Mouse (Mus musculus) cerebellum, adult 18-20 months (tissue): ENCODE measurements around the gene Ftl1.

Source experiments
- DNase-seq, 2 experiments: peaks; one replicate each; pipeline ENCODE4 v3.0.0; 2021

Ftl1 gene

DNA sequence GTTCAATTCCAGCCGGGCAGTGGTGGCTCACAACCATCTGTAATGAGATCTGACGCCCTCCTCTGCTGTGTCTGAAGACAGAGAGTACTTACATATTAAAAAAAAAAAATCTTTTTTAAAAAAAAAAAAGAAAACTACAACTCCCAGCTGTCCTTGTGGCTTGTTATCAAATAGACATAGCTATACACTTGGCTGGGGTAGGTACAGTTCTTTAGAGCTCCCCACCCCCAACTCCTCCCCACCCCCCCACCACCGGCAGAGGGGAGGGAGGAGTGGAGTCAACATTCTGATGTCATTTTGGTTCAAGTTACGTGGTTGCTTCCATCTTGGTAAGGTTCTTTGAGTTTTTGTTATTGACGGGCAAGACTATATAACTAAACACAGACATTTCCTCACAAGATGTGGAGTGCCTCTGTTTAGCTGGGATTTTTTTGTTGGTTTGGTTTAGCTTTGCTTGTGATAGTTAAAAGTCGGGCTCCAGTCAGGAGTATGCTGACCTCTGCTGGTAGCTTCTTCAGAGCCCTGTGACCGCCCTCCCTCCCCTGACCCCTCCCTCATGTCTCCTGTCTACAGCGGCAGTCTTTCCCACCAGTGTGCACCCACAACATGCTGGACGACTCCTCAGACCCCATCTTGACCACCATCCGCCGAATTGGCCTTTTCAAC lies 12.2 kb downstream of the Ftl1 start:
- DNase-seq, result no peak

DNA sequence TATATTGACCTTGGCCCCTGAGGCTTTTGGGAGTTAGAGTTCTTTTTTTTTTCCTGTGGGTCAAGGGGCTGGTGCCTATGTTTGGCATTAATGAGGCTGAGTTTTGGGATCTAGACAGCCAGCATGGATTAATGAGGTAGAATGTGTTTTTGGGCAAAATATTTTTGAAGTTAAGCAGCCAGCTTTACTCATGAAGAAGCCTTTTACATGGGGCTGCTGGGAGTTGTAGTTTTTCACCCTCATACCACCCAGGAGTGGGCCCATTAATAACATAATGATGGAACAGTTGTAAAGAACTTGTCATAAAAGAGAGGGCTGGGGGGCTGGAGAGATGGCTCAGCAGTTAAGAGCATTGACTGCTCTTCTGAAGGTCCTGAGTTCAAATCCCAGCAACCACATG lies 13.1 kb downstream of the Ftl1 start:
- no peak for DNase-seq

DNA sequence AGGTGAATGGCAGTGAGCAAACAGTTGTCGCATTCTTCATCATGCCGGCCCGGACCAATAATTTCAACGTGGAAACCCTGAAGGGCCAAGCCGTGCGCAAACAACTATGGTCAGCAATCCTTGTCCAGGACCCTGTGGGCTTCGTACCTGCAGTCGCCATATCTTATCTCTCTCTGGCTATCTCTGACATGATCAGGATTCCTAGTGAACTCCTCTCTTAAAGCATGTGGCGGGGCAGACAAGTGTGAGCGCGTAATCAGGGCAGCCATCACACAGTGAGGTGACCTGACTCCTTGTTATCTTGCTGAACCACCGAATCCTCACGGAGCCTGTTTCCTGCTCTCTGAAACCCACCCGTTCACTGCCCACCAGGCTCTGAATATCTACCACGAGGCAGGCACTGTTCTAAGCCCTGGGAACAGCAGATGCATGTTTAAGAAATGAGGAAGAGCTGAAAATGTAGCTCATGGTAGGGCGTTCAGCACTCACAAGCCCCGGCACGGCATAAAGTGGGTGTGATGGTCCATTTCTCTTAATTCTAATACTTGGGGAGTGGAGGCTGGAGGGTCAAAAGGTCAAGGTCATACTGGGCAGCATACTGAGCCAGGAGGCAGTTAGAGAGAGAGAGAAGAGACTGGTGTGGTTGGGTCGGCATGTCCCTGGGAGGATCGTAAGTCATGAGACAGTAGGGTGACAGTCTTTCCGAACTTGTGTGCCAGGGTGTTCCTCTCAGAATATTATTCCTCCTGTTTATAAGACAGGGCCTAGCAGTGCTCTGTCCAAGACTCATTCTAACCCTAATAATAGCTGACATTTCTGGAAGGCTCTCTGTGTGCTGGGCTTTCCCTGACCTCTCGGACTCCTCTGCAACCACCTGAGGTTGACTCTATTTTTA lies 15.9 kb downstream of the Ftl1 start:
- no peak for DNase-seq

DNA sequence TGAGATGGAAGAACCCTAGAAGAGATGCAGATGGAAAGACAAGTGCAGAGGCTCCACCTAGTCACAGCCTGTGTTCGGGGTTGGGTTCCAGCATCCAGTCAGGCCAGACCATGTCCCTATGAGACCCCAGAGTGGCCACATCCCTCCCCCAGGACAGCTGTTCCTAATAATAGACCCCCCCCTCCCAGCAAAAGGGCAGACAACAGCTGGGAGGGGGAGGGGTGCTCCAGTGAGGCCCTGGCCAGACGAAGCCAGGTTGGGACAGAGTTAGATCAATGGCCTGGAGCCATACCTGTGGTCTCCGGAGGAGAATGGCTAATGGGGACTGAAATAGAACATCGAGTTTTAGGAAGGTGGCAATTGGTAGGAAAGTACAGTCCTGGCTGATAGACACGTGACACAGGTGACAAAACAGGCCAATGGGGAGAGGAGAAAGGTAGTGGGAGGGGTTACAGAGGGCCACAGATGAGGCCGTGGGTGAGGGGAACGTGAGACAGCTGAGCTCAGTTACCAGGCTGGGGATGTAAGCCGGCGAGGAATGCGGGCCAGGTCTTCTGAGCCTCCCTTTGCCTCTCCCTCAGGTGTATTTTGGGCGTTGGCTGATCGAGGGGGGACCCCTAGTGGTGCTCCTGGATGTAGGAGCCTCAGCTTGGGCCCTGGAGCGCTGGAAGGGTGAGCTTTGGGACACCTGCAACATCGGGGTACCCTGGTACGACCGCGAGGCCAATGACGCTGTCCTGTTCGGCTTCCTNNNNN lies 22.0 kb downstream of the Ftl1 start, which contains the start of gene Ruvbl2:
Ruvbl2 (minus strand) TSS at position 576 of the 756 bp plus-strand sequence.
- DNase-seq, result peak; percentile 36 to 46

DNA sequence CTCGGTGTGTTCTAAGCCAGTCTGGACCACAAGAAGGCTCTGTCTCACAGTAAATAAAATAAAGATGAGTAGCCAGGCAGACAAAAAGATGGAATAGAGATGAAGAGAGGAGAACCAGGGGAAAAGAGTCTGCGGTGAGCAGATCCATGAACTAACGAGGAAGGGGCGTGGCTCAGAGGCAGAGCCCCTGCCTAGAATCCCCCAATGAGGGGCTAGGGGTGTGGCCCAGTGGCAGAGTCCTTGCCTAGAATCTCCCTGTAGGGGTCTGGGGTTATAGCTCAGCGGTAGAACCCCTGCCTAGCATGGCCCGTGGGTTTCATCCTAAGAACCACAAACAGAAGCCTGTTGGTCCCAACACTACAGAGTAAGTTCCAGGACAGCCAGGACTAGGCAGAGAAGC lies 22.6 kb downstream of the Ftl1 start:
- DNase-seq, result no peak

DNA sequence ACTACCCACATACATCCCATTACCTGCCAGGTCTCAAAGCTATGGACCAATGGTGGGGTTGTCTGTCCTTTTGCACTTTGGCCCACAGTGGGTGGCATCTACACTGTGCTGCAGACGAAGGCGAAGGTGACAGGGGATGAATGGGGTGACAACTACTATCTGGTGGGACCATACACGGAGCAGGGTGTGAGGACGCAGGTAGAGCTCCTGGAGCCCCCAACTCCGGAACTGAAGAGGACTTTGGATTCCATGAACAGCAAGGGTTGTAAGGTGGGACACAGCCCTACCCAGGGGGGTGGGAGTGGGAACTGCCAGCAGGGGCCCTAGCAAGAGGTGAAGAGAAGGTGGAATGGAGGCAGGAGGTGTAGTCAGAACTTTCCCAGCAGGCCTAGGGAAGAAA lies 23.2 kb downstream of the Ftl1 start:
- no peak for DNase-seq

DNA sequence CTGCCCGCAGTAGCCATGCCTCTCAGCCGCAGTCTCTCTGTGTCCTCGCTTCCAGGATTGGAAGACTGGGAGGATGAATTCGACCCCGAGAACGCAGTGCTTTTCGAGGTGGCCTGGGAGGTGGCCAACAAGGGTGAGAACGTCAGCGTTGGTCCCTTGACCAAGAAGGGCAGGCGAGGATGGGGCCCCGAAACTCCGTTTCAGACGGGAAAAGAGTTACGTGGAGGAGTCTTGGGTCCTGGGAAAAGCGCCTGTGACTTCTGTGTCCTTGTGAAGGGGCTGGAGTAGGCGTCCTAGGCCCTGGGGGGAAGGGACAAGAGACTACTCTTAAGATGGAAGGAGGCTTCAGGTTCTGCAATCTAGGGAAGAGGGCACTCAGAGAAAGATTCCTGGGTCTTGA lies 24.6 kb downstream of the Ftl1 start:
- DNase-seq, result no peak

DNA sequence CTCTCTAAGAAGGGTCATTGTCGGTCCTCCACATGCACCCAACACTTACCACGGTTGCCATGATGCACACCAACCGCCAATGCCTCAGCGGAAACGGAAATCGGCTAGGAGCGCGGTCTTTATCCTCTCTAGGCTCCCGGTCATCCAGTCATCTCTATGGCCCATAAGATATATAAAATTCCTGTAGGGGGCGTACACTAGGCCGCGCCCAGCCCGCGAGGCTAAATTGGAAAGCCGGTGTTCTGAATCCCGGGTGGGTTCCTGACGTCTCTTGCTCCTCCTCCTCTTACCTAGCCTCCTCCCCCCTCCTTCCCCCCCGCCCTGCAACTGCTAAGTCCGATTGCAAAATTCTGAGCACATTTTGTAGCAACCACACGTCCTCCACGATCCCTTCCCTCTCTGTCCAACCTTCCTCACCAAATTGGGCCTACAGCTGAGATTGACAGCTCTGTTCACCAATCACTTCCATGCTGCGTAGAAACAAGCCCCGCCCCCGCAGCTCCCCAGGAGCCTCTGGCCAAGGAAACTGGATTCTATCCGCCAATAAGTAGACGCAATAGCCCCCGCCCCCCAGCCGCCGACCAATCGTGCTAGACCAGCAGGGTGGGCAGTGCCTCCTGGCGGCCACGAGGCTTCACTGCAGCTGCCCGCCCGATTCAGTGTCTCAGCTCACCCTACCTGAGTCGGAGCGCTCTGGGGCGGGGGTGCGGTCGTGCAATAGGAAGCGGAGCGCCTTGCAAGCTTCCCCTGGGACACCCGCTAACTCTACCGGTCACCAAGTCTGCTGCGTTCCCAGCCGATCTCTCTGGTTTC lies 25.3 kb downstream of the Ftl1 start, which contains the start of gene Gys1:
Gys1 (plus strand) TSS at position 642 of the 813 bp plus-strand sequence.
- DNase-seq, result peak; percentile 100

DNA sequence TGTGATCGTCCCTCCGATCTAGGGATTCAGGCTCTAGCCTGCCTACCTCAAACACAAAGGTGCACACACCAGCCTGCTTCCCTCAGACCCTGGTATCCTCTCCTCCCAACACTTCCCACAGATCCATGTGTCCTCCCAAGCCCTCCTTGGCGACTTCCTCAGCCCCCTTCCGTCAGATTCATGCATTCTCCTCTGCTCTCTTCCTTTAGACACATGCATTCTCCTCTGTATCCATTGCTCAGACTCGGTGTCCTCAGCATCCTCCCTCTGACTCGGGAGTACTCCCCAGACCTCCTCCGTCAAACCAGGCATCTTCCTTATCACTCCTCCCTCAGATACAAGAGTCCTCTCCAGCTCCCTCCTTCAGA lies 25.9 kb downstream of the Ftl1 start:
- no peak for DNase-seq

DNA sequence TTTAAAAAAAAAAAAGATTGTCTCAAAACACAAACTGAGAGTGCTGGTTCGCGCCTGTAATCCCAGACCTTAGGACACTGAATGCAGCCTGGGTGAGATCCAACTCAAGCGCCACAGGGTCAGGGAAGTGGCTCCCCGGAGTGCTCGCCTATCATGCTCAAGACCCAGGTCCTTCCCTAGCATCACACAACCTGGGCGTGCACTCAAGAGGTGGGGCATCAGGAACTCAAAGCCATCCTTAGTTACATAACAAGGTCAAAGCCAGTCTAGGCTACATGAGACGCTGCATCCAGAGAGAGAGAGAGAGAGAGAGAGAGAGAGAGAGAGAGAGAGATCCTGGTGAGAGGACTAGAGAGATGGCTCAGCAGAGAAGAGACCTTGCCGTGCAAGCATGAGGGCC lies 33.1 kb downstream of the Ftl1 start:
- DNase-seq, result no peak

DNA sequence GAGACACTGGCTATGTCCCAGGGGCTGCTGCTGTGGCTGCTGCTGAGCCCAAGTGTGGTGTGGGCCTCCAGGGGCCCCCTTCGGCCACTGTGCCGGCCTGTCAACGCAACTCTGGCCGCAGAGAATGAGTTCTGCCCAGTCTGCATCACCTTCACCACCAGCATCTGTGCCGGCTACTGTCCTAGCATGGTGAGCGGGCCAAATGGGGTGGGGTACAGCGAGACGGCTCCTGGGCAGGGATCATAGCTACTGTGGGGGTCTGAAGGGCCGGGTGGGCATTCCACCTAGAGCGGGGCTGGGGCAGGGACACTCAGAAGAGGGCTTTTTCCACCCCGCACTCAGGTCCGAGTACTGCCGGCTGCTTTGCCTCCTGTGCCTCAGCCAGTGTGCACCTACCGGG lies 38.5 kb downstream of the Ftl1 start:
- DNase-seq, result no peak

DNA sequence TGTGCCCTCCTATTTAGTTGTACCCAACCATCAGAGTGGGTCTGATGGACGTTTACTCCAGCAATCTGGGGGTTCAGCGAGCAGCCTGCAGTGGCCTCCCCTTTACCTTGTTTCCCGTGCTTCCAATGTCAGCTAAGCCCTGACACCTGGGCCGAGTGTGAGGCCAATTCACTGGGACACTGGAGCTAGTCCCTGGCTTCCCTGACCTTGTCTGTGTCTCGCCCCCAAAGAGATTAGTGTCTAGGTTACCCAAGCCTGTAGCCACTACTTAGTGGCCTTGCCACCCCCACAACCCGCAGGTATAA lies 39.1 kb downstream of the Ftl1 start, which contains the start of gene Lhb:
Lhb (plus strand) TSS at position 206 of the 305 bp plus-strand sequence.
- DNase-seq, result no peak

DNA sequence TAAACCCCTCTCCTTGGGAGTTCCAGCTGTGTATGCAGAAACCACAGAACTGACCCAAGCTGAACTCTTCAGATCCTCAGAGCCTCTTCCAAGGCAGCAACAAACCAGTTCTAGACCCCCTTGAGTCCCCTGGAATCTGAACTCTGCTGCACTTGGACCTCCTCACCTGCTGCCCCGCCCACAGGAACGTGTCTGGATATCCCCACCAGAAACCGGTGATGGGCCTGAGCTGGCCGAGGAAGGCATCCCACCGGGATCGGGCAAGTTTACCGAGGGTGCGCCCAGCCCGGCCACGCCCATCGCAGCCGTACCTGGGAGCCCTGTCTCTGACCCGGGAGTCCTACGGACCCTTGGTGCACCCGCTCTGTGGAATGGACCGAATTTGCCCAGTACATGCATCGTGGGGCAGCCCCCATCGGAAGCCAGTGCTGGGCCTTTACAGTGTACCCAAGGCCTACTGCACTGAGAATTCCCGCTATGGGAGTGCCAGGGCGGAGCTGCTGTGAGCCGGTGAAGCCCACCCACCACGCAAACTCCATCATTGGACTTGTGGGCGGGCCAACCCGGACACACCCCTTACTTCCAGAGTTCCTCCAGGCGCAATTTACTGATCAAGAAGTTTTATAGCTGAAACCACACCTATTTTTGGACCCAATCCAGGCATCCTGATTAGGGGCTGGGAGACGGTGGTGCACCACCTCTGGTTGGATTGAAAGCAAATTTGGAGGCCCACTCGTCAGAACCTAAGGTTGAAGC lies 39.6 kb downstream of the Ftl1 start:
- DNase-seq, result no peak

DNA sequence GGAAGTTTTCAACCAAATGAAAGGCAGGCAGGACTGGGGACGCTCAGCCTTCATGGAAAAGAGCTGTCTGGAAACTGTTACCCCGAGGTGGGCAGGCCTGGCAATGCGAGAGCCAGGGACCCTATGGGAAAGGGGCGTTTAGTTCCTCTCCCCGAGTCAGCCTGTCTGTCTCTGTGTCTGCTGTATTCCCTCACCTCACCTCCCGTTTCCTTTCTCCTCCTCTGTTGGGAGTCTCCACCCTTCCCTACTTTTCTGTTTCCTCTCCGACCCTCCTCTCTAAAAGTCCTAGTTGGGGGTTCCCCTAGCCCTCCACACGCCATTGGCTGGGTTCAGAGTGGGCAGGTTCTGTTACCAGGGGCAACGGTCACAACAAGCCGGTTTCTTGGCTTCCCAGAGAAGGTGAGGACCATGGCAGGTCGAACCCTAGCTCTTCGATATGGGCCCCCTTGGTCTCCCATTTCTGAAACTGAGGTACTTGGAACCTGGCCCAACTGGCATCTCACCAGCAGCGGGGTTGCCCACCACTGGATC lies 41.7 kb downstream of the Ftl1 start:
- DNase-seq, result no peak

DNA sequence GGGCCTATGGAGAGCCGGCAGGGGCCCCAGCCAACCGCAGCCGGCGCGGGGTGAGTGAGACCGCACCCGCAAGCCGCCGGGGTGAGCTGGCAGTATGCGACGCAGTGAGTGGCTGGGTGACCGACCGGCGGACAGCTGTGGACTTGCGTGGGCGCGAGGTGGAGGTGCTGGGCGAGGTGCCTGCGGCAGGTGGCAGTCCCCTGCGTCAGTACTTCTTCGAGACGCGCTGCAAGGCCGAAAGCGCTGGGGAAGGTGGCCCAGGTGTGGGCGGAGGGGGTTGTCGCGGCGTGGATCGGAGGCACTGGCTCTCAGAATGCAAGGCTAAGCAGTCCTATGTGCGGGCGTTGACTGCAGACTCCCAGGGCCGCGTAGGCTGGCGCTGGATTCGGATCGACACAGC lies 44.0 kb downstream of the Ftl1 start:
- DNase-seq, result peak in 1 of 2 experiments; percentile 17

DNA sequence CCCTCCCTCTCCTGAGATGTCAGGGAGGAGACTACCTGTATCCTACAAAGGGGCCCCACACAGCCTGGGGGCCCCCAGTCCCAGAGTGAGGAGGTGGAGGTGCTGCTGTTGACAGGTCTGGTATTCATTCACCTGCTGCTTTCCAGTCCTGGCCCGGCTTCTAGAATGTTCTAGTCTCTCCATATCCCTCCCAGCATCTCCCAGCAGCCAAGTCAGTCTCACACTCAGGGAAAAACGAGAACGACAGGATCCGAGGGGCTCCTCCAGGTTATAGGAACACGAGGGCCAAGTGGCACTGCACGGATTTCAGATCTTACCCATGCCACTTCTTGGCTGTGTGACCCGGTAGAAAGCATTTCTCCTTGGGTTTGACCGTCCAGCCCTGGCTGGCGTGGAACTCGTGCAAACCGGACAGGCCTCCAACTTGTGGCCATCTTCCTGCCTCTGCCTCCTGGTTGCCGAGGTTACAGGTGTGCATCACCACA lies 44.9 kb downstream of the Ftl1 start:
- DNase-seq, result no peak

DNA sequence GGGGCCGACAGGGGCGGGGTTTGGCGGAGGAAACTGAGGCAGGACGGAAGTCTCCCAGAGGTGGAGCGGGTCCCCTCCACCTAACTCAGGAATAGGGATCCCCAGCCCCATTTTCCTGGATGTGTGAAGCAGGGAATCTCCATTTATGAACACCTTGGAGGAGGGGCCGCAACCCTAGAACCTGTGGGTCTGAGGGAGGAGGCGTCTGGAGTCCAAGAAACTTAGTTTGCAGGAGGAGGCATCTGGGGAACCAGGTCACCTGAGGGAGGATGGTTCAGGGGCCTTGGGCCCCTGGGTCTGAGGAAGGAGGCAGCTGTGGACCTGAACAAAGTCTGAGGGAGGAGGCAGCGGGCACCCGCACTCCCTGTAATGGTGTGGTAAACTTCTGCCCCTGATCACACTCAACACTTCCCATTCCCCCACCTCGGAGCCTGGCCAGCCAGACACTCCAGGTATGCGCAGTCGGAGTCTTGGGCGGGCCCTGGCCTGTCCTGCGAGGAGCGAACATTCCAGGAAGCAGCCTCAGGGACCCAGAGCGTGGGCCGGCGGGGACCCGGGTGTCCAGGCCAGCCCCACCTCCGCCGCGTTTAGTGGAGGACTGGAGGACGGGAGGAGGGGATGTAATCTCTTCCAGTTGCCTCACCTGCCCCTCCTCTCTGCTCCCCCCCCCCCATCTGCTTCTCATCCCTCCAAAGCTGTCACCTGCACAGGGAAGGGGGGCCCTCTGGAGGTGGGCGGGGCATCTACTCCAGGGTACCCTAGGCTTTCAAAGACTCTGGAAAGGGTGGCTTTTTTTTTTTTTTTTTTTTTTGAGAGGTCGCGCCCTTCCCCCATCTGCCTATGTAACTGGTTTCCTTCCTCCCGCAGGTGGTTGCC lies 45.6 kb downstream of the Ftl1 start:
- DNase-seq, result no peak

DNA sequence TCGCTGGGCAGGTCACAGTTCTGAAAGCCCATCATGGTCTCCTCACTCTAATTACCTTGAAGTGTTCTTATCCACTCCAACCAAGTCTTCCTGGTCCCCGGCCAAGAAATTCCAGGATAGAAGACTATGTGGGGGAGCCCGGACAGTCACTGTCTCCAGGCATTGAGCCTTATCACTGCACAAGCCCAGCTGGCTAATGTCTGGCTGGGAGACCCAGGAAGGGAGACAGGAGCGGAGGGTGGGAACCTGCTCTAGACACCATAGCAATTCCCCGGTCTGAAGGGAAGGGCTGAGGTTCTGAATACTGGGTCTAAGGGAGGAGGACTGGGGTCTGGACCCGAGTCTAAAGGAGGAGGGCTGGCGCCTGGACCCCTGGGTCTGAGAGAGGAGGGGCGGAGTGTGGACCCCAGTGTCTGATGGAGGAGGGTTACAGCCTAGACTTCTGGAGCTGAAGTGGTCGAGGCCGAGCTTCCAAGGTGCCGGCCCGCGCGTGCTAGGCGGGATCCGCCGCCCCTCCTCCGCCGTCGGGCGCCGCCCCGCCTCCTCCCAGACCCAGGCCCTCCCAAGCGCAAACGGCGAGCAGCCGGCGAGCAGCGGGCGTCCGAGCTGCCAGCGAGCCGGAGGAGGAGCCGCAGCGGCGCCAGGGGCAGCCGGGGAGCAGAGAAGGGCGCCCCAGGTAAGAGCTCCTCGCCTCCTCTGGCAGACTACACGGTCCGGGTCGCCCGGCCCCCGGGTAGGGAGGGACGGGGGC lies 46.4 kb downstream of the Ftl1 start, which contains the start of gene Ntf5:
Ntf5 (plus strand) TSS at position 583 of the 751 bp plus-strand sequence.
- DNase-seq, result peak in 1 of 2 experiments; percentile 9

DNA sequence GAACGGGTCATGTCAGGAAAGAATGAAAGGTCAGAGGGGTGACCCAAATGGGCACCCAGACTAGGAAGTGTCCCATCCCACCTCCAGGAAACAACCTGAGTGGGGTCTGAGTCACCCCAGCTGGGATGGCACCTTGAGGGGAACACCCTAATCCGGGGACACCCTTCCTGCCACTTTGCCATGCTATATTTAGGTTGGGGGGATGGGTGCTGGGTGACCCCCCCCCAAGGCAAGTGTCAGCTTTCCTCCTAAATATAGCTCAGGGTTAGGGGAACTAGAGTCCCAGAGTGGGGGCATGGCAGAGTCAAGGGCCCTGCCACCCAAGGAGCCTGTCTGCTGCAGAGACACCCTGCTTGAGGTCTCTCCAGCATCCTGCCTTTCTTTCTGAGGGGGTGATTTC lies 47.3 kb downstream of the Ftl1 start:
- DNase-seq, result no peak
